Mouse (Mus musculus) hindbrain, postnatal 0 days (tissue): ENCODE results near the gene Vwa7. TPM values are rescaled to one million over a fixed set of nuclear protein-coding genes. Genes with fewer than 3 reads are reported as not detected.

Experiments
- ATAC-seq: fragments of 200-750 bp; cut with Nextera tagmentation; 2 replicates; pipeline ENCODE4 v1.8.0; 2017; ENCODE audit warnings: mild to moderate bottlenecking, moderate TSS enrichment, moderate library complexity
- DNase-seq: peaks from one replicate; pipeline ENCODE4 v3.0.0-alpha.2; 2015; ENCODE audit warnings: low spot score
- H3K27ac ChIP-seq: fragments of 300-500 bp; sonication (generic); 2 replicates; pipeline ENCODE4 v1.5.1; 2014; ENCODE audit warnings: mild to moderate bottlenecking
- H3K27me3 ChIP-seq: fragments of 300-500 bp; sonication (generic); 2 replicates; pipeline ENCODE4 v1.6.1; 2014; ENCODE audit warnings: low read length, mixed read lengths; ENCODE audit not compliant: insufficient read depth
- H3K36me3 ChIP-seq: fragments of 300-500 bp; sonication (generic); 2 replicates; pipeline ENCODE4 v1.6.1; 2014; ENCODE audit warnings: low read length, mixed read lengths; ENCODE audit not compliant: insufficient read depth
- H3K4me1 ChIP-seq: fragments of 300-500 bp; sonication (generic); 2 replicates; pipeline ENCODE4 v1.6.1; 2014; ENCODE audit warnings: antibody characterized with exemption, low read length, mixed read lengths; ENCODE audit not compliant: insufficient read depth
- H3K4me2 ChIP-seq: fragments of 300-500 bp; sonication (generic); 2 replicates; pipeline ENCODE4 v1.6.1; 2014; ENCODE audit warnings: low read depth, mild to moderate bottlenecking, low read length, moderate library complexity, mixed read lengths
- H3K4me3 ChIP-seq: fragments of 300-500 bp; sonication (generic); 2 replicates; pipeline ENCODE4 v1.5.1; 2014; ENCODE audit warnings: low read length
- H3K9ac ChIP-seq: fragments of 300-500 bp; sonication (generic); replicated peaks from 2 replicates; pipeline ENCODE4 v1.6.1; 2014; ENCODE audit warnings: mild to moderate bottlenecking, low read length, moderate library complexity, mixed read lengths
- H3K9me3 ChIP-seq: fragments of 300-500 bp; sonication (generic); 2 replicates; pipeline ENCODE4 v1.6.1; 2016; ENCODE audit warnings: low read length, mixed read lengths
- CTCF ChIP-seq: IDR thresholded peaks from 2 replicates; pipeline ENCODE4 v1.5.1; 2016; ENCODE audit warnings: antibody characterized with exemption, control low read depth, low read depth
- WGBS: fragments of 180-500 bp; shearing (Covaris S2); extraction: QIAGEN DNeasy Blood & Tissue Kit; methylation state at CpG from one replicate; pipeline ENCODE4 v1.1.7; 2014; 5-methylcytosine and 5-hydroxymethylcytosine counted together
- polyA plus RNA-seq: library from polyadenylated mRNA; unstranded; fragments of >200 nt; fragmentation: Nextera tagmentation; extraction: Ambion mirVana; gene quantifications from 2 replicates; pipeline ENCODE4 v1.2.1, GENCODE M21; 2015
- total RNA-seq: library from RNA; depleted of rRNA; stranded (reverse); fragments of >200 nt; gene quantifications from 2 replicates; pipeline ENCODE4 v1.2.3, GENCODE M21; 2014

Vwa7 gene
- total and polyA plus RNA-seq, 2 experiments from 2014 or later: 0.11 to 0.68 TPM

DNA sequence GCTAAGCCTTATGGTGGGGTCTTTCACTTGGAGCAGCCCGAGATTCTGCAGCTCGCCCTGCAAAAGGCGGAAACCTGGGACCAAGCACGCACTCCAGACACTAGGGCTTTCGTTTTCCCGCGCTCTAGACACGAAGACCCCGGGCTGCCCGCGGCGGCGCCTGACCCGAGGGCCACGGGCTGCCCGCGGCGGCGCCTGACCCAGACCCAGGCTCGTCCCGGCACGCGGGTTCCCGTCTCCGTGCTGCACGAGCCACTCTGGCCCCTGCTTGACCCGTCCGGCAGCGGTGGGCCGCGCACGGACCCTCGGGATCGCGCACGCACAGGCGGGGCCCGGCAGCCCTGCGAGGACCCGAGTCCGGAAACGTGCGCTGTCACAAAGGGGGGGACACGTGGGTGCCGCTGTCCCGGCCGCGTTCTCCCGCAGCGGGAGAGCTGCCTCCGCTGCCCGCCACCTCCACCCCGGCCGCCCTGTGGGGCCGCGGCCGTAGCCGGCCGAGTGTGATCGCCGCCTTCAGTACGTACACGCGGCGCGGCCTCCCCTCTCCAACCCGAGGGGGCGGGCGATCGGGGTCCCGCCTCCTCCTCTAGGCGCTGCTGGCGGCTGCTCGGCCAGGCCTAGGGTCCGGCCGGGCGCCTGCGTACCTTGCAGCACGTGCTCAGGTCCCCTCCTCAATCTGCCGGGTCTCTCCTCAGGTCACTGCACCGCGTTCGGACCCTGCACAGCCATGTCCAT is 15.5 kb upstream of the Vwa7 start, which contains the start of gene Vars:
Gene Vars, plus strand, starts transcription at position 271 of the 735 bp plus-strand sequence.
- Histone ChIP-seq H3K27ac (peak within 1 kb of the TSS; percentile 96), H3K4me2 (peak within 1 kb of the TSS; percentile 92), H3K4me3 (peak within 1 kb of the TSS; percentile 70), H3K27me3 (no peaks in the 10 kb centered on the region), H3K9me3 (no peaks in the 10 kb centered on the region), H3K36me3 (peaks cover 13% of the 10 kb centered on the region), H3K9ac (peak within 1 kb of the TSS; percentile 70), H3K4me1 (peaks cover 6% of the 10 kb centered on the region)
- WGBS: under 1% methylated on average over 75 of the region's 83 CpGs
- no peak for TF ChIP-seq CTCF
- DNase-seq (peak; percentile 90), ATAC-seq (peak; percentile 91)

DNA sequence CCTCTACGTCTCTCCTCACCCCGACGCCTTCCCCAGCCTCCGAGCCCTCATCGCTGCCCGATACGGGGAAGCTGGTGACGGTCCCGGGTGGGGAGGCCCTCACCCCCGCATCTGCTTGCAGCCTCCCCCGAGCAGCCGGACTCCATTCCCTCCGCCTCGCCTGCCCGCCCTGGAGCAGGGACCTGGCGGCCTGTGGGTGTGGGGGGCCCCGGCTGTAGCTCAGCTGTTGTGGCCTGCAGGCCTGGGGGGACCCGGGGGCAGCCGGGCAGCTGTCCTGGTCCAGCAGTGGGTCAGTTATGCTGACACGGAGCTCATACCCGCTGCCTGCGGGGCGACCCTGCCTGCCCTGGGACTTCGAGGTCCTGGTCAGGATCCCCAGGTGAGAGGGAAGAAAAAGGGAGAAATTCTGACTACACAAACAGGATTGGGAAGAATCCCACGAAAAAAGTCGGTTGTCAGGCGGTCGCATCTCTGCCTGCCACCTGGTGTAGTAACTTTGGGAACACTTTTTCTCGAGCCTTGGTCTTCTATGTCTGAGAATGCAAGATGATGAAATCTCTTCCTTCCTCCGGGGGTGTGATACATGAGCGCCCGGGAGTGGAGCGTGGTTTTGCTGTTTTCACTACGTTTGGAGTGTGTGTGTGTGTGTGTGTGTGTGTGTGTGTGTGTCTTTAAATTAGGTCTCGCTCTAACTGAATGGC is 14.8 kb upstream of the Vwa7 start:
- no peak for TF ChIP-seq CTCF
- Histone ChIP-seq H3K9ac (peak overlapping the region; percentile 70), H3K4me1 (peaks cover 6% of the 10 kb centered on the region), H3K4me3 (peak overlapping the region; percentile 70), H3K27me3 (no peaks in the 10 kb centered on the region), H3K27ac (peak overlapping the region; percentile 96), H3K4me2 (peak overlapping the region; percentile 92), H3K36me3 (peaks cover 13% of the 10 kb centered on the region), H3K9me3 (no peaks in the 10 kb centered on the region)
- ATAC-seq (no peak), DNase-seq (peak; percentile 50)
- under 1% methylated on average over 35 of the region's 35 CpGs for WGBS

- peak; percentile 2; the same call in 1 of the 2 replicates for TF ChIP-seq CTCF
- Histone ChIP-seq H3K36me3 (peaks cover 13% of the 10 kb centered on the region), H3K4me3 (peak overlapping the region; percentile 70), H3K27me3 (no peaks in the 10 kb centered on the region), H3K4me1 (peaks cover 6% of the 10 kb centered on the region), H3K9me3 (no peaks in the 10 kb centered on the region), H3K4me2 (peak overlapping the region; percentile 92), H3K9ac (peak overlapping the region; percentile 70), H3K27ac (peak overlapping the region; percentile 7; the same call in 1 of the 2 replicates)
- ATAC-seq (no peak), DNase-seq (no peak)
- 8% methylated on average over 12 of the region's 12 CpGs for WGBS
Measured at GRCm38 (mm10) chr17:35002153-35002865, 14.1 kb upstream of the Vwa7 start.

GRCm38 (mm10) chr17:35003022-35003838 is 13.1 kb upstream of the Vwa7 start:
- Histone ChIP-seq H3K27me3 (no peaks in the 10 kb centered on the region), H3K9ac (peak overlapping the region; percentile 70; the same call in 1 of the 2 replicates), H3K36me3 (peaks cover 16% of the 10 kb centered on the region), H3K9me3 (no peaks in the 10 kb centered on the region), H3K27ac (0 out of 2 replicates have a peak overlapping the region, but pooled peaks have one; percentile 7), H3K4me2 (peak overlapping the region; percentile 92), H3K4me1 (peaks cover 6% of the 10 kb centered on the region), H3K4me3 (no peak overlapping the region)
- DNase-seq (no peak), ATAC-seq (no peak)
- 73% methylated on average over 9 of the region's 9 CpGs for WGBS
- no peak for TF ChIP-seq CTCF

GRCm38 (mm10) chr17:35004075-35004717 is 12.2 kb upstream of the Vwa7 start:
- H3K27ac ChIP-seq: no peak overlapping the region
- H3K36me3 ChIP-seq: peaks cover 22% of the 10 kb centered on the region
- no peak overlapping the region for H3K4me3 ChIP-seq
- no peak overlapping the region for H3K4me2 ChIP-seq
- H3K9ac ChIP-seq: no peak overlapping the region
- ATAC-seq (no peak), DNase-seq (no peak)
- no peaks in the 10 kb centered on the region for H3K9me3 ChIP-seq
- 97% methylated on average over 17 of the region's 17 CpGs for WGBS
- peaks cover 6% of the 10 kb centered on the region for H3K4me1 ChIP-seq
- TF ChIP-seq CTCF: no peak
- no peaks in the 10 kb centered on the region for H3K27me3 ChIP-seq
